Mouse (Mus musculus) subcutaneous adipose tissue, adult 2 months (tissue): ENCODE measurements around the gene Cpsf6. TPM values are rescaled to one million over a fixed set of nuclear protein-coding genes. Genes with fewer than 3 reads are reported as not detected.

Source experiments
- polyA plus RNA-seq: library from polyadenylated mRNA; depleted of rRNA; stranded (reverse); fragments of >200 nt; gene quantifications from 2 replicates; pipeline ENCODE4 v1.2.3, GENCODE M21; 2012; ENCODE audit warnings: low replicate concordance; rRNA removed

Gene Cpsf6
- 28.9 and 66.1 TPM in 2 replicates for polyA plus RNA-seq

DNA sequence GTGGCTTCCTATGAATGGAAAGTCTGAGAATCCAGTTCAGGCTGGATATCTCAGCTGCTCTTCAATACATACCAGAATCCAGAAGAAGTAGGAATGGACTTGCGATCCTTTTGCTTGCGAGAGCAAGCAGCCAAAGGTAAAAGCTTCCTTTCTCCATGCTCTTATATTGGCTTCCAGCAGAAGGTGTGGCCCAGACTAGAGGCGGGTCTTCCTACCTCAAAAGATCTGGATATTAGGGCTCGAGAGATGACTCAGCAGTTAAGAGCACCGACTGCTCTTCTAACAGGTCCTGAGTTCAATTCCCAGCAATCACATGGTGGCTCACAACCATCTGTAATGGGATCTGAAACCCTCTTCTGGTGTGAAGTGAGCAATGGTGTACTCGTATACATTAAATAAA, at the start of gene Cpsf6:
TSS of gene Cpsf6 (minus strand) at position 108 of the 400 bp plus-strand sequence.

Other genes with a start within 250 kb of the Cpsf6 start
- gene Frs2, start 231.5 kb downstream of the Cpsf6 start, polyA plus RNA-seq, result 12.8 and 27.1 TPM in 2 replicates
- 15.0 and 26.0 TPM in 2 replicates for gene Yeats4, start 155.5 kb downstream of the Cpsf6 start, polyA plus RNA-seq
- gene 9530003J23Rik, start 141.3 kb downstream of the Cpsf6 start, polyA plus RNA-seq, result 0.24 TPM in 1 of 2 replicates, not detected in the other
- 594 and 634 TPM in 2 replicates for gene Lyz2, start 97.7 kb downstream of the Cpsf6 start, polyA plus RNA-seq
- gene Lyz1, start 87.1 kb downstream of the Cpsf6 start, polyA plus RNA-seq, result 27.0 and 34.5 TPM in 2 replicates
- 1.5 and 16.9 TPM in 2 replicates for gene Cpm, start 249.5 kb upstream of the Cpsf6 start, polyA plus RNA-seq